ENCODE assay signal across 18 mouse cellular contexts in the genomic region with DNA sequence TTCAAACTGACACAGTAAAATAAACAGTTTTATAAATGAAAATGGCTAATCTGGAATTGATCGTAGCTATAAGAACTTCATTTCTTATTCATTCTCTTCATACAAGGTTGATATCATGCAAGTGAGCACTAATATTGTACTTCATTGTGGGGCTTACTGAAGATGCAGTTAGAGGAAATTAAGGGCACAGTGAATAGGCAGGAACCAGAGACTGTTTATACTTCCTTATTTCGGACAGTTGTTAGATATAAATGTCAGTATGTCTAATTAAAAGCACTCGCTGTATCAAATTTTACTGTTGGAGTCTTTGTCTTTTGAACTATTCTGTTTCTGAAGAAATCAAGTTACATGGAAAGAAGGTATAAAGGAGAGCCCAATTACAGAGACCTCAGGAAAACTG.
DNase-seq lines count a peak whose midpoint lies in the region; ATAC-seq lines count a peak whose summit lies in the region.
"Had no signal": no experiment of that assay in that cellular context is flagged by ENCODE, and none has a peak within 500 bp of the region (broad histone marks: within the 10 kb centered on the region; RNA-seq: fewer than 3 reads in every experiment).

No protein-coding gene starts in this region.

- DNase-seq in heart, embryonic 10.5 days (ENCODE audit: low spot score) = no peak
- no peak for DNase-seq in heart, adult 8-10 months (ENCODE audit: low spot score)
- no peak for DNase-seq in heart, adult 18-20 months
- DNase-seq in kidney, postnatal 14 days = no peak
- no peak for DNase-seq in embryonic facial prominence, embryonic 10.5 days (ENCODE audit: low spot score)
- DNase-seq: B cell, adult 2 months; cerebellum, adult 11-12 months; cerebellum, adult 9-10 months; cerebellum, postnatal 25 days; forebrain, postnatal 0 days; gastrocnemius, postnatal 14 days had no signal

- H3K27me3 ChIP-seq in heart, embryonic 10.5 days (ENCODE audit: insufficient read depth, poor library complexity, severe bottlenecking) = no peaks in the 10 kb centered on the region
- no peaks in the 10 kb centered on the region for H3K27me3 ChIP-seq in heart, embryonic 16.5 days (ENCODE audit: control insufficient read depth, insufficient read depth, low read length)
- H3K27me3 ChIP-seq in embryonic facial prominence, embryonic 10.5 days (replicated peaks; ENCODE audit: low read depth, poor library complexity, severe bottlenecking) = no peaks in the 10 kb centered on the region
- H3K27me3 ChIP-seq: forebrain, embryonic 13.5 days had no signal

- H3K9ac ChIP-seq in heart, embryonic 16.5 days (ENCODE audit: low read length) = no peak overlapping the region
- H3K9ac ChIP-seq: forebrain, embryonic 13.5 days; forebrain, postnatal 0 days; hindbrain, embryonic 14.5 days had no signal

- no peaks in the 10 kb centered on the region for H3K9me3 ChIP-seq in heart, embryonic 10.5 days
- H3K9me3 ChIP-seq in heart, embryonic 16.5 days (replicated peaks; ENCODE audit: control insufficient read depth, low read length) = peaks cover 5% of the 10 kb centered on the region
- no peaks in the 10 kb centered on the region for H3K9me3 ChIP-seq in embryonic facial prominence, embryonic 10.5 days
- H3K9me3 ChIP-seq: forebrain, embryonic 13.5 days; hindbrain, embryonic 10.5 days had no signal

- ATAC-seq in heart, embryonic 16.5 days (replicated peaks; ENCODE audit: extremely low read depth, insufficient read depth, low FRiP score) = no peak
- ATAC-seq in granulocyte monocyte progenitor cell, adult 5-6 weeks (replicated peaks; ENCODE audit: poor library complexity, severe bottlenecking) = peak; percentile 74
- ATAC-seq: CD4-positive, CD25-positive, alpha-beta regulatory T cell, adult 4 months; forebrain, embryonic 13.5 days; forebrain, postnatal 0 days had no signal

- H3K27ac ChIP-seq in heart, embryonic 10.5 days = peak overlapping the region; percentile 74
- H3K27ac ChIP-seq in heart, embryonic 16.5 days (ENCODE audit: low read length) = peak overlapping the region; percentile 61
- no peak overlapping the region for H3K27ac ChIP-seq in embryonic facial prominence, embryonic 10.5 days (replicated peaks)
- H3K27ac ChIP-seq: forebrain, embryonic 13.5 days; hindbrain, embryonic 10.5 days; hindbrain, embryonic 14.5 days had no signal

- no peak overlapping the region for H3K4me3 ChIP-seq in heart, embryonic 10.5 days
- H3K4me3 ChIP-seq in heart, embryonic 16.5 days (ENCODE audit: low read length) = no peak overlapping the region
- no peak overlapping the region for H3K4me3 ChIP-seq in embryonic facial prominence, embryonic 10.5 days
- H3K4me3 ChIP-seq: forebrain, embryonic 13.5 days; hindbrain, embryonic 10.5 days had no signal

- H3K4me1 ChIP-seq in heart, embryonic 10.5 days = peaks cover 23% of the 10 kb centered on the region
- H3K4me1 ChIP-seq in heart, embryonic 16.5 days (ENCODE audit: control insufficient read depth, insufficient read depth, low read length) = peaks cover 12% of the 10 kb centered on the region
- H3K4me1 ChIP-seq in embryonic facial prominence, embryonic 10.5 days = peaks cover 37% of the 10 kb centered on the region

- H3K4me2 ChIP-seq in heart, embryonic 16.5 days (ENCODE audit: low read depth, low read length) = no peak overlapping the region
- H3K4me2 ChIP-seq: forebrain, embryonic 13.5 days; hindbrain, embryonic 14.5 days had no signal

- no peaks in the 10 kb centered on the region for H3K36me3 ChIP-seq in heart, embryonic 10.5 days
- H3K36me3 ChIP-seq in heart, embryonic 16.5 days (ENCODE audit: control insufficient read depth, insufficient read depth) = no peaks in the 10 kb centered on the region
- H3K36me3 ChIP-seq in embryonic facial prominence, embryonic 10.5 days (replicated peaks) = no peaks in the 10 kb centered on the region
- H3K36me3 ChIP-seq: G1E; hindbrain, embryonic 10.5 days had no signal

- 83% methylated on average over 3 of the region's 3 CpGs for WGBS in heart, embryonic 10.5 days
- 75% methylated on average over 3 of the region's 3 CpGs for WGBS in heart, embryonic 16.5 days
- WGBS in embryonic facial prominence, embryonic 10.5 days = 90% methylated on average over 3 of the region's 3 CpGs
